Mouse (Mus musculus) midbrain, embryonic 15.5 days (tissue): ENCODE measurements around the gene Lrba. TPM values are rescaled to one million over a fixed set of nuclear protein-coding genes. Genes with fewer than 3 reads are reported as not detected.

Experiments used
- ATAC-seq: fragments of 200-750 bp; cut with Nextera tagmentation; replicated peaks from 2 replicates; pipeline ENCODE4 v1.8.0; 2017; ENCODE audit warnings: moderate TSS enrichment
- H3K27ac ChIP-seq: fragments of 300-500 bp; sonication (generic); 2 replicates; pipeline ENCODE4 v1.5.1; 2015; ENCODE audit warnings: mild to moderate bottlenecking, inconsistent platforms
- H3K27me3 ChIP-seq: fragments of 300-500 bp; sonication (generic); replicated peaks from 2 replicates; pipeline ENCODE4 v1.6.1; 2015; ENCODE audit warnings: inconsistent platforms
- H3K36me3 ChIP-seq: fragments of 300-500 bp; sonication (generic); replicated peaks from 2 replicates; pipeline ENCODE4 v1.6.1; 2015; ENCODE audit warnings: inconsistent platforms
- H3K4me1 ChIP-seq: fragments of 300-500 bp; sonication (generic); 2 replicates; pipeline ENCODE4 v1.6.1; 2015; ENCODE audit warnings: inconsistent platforms
- H3K4me2 ChIP-seq: fragments of 300-500 bp; sonication (generic); 2 replicates; pipeline ENCODE4 v1.6.1; 2015; ENCODE audit warnings: inconsistent platforms, mild to moderate bottlenecking, moderate library complexity
- H3K4me3 ChIP-seq: fragments of 300-500 bp; sonication (generic); 2 replicates; pipeline ENCODE4 v1.5.1; 2015; ENCODE audit warnings: mild to moderate bottlenecking, inconsistent platforms
- H3K9ac ChIP-seq: fragments of 300-500 bp; sonication (generic); 2 replicates; pipeline ENCODE4 v1.6.1; 2015; ENCODE audit warnings: mild to moderate bottlenecking, inconsistent platforms
- H3K9me3 ChIP-seq: fragments of 300-500 bp; sonication (generic); 2 replicates; pipeline ENCODE4 v1.6.1; 2016; ENCODE audit warnings: inconsistent platforms
- WGBS: fragments of 180-500 bp; shearing (Covaris S2); methylation state at CpG from one replicate; pipeline ENCODE4 v1.1.7; 2015; ENCODE audit warnings: mixed read lengths; 5-methylcytosine and 5-hydroxymethylcytosine counted together
- polyA plus RNA-seq: library from polyadenylated mRNA; unstranded; fragments of >200 nt; fragmentation: Nextera tagmentation; extraction: Ambion mirVana; gene quantifications from 2 replicates; pipeline ENCODE4 v1.2.1, GENCODE M21; 2015

The Lrba gene
- 3.7 and 5.1 TPM in 2 replicates for polyA plus RNA-seq

DNA sequence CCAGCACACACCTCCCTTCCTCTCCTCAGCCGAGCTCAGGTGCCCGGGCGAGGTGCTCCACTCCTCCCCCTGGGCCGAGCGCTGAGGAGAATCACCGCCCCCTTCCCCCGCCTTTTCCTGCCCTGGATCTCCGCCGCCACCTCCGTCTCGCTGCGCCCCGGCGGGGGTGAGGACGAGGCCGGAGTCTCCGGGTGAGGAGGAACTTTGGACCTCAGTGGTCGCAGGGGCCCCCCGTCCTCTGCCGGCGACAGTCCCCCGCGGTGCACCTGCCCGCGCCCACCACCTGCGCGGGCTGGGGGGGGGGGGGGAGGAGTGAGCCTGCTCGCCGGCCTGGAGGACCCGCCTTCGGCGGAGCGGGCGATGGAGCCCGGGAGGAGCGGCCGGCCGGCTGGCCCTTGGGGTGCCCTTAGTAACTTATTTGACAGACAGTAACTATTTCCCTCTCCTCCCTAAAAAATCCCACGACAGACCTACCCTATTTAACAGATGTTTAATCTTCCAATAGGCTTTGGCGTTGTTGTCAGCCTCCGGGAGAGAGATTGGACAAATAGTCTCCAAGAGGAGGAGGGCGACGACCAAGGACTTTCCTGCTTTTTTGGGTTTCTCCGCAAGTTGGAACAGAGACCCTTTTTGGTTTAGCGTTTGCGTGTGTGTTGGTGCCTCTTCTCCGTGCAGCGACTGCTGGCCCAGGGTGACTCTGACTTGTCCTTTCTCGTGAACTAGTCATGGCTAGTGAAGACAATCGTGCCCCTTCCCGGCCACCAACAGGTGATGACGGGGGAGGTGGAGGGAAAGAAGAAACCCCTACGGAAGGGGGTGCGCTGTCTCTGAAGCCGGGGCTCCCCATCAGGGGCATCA, at the start of gene Lrba:
Gene Lrba (plus strand): TSS at position 117 of the 858 bp plus-strand sequence.
- Histone ChIP-seq H3K27ac (peak within 1 kb of the TSS; percentile 89), H3K4me1 (peaks cover 15% of the 10 kb centered on the region), H3K9me3 (no peaks in the 10 kb centered on the region), H3K4me3 (peak within 1 kb of the TSS; percentile 95), H3K4me2 (peak within 1 kb of the TSS; percentile 96), H3K36me3 (no peaks in the 10 kb centered on the region), H3K9ac (peak within 1 kb of the TSS; percentile 90), H3K27me3 (no peaks in the 10 kb centered on the region)
- 1% methylated on average over 53 of the region's 55 CpGs for WGBS
- ATAC-seq, result peak; percentile 86

DNA sequence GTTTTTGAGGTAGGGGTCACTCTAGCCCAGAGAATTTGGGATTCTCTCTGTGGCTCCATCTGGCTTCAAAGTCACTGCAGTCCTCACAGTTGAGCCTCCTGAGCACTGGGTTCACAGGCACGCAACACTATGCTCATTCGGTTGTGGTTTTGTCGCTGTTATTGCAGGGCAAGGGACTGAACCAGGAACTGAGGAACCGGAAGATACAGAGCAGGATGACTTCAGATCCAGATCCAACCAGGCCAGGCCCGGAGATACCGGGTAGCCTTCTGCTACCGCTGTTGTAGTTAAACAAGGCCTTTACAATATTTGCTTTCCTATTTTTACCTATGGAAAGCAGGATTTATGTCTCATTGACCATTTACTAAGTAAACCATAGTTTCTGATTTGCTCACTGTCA, 44.8 kb upstream of the Lrba start:
- no peak for ATAC-seq
- 89% methylated on average over 7 of the region's 7 CpGs for WGBS

GRCm38 (mm10) chr3:86181107-86181506, 43.4 kb upstream of the Lrba start:
- no peaks in the 10 kb centered on the region for H3K4me1 ChIP-seq
- no peak overlapping the region for H3K4me2 ChIP-seq
- no peak overlapping the region for H3K4me3 ChIP-seq
- H3K36me3 ChIP-seq, result no peaks in the 10 kb centered on the region
- no peaks in the 10 kb centered on the region for H3K27me3 ChIP-seq
- WGBS, result 65% methylated on average over 5 of the region's 5 CpGs
- no peak overlapping the region for H3K27ac ChIP-seq
- no peak overlapping the region for H3K9ac ChIP-seq
- H3K9me3 ChIP-seq, result no peaks in the 10 kb centered on the region
- no peak for ATAC-seq

More for the DNA sequence above, 44.8 kb upstream of the Lrba start:
- H3K27me3 ChIP-seq, result no peaks in the 10 kb centered on the region
- no peaks in the 10 kb centered on the region for H3K4me1 ChIP-seq
- H3K4me2 ChIP-seq, result no peak overlapping the region
- no peak overlapping the region for H3K9ac ChIP-seq
- no peak overlapping the region for H3K27ac ChIP-seq
- H3K4me3 ChIP-seq, result no peak overlapping the region
- no peaks in the 10 kb centered on the region for H3K9me3 ChIP-seq
- H3K36me3 ChIP-seq, result no peaks in the 10 kb centered on the region

DNA sequence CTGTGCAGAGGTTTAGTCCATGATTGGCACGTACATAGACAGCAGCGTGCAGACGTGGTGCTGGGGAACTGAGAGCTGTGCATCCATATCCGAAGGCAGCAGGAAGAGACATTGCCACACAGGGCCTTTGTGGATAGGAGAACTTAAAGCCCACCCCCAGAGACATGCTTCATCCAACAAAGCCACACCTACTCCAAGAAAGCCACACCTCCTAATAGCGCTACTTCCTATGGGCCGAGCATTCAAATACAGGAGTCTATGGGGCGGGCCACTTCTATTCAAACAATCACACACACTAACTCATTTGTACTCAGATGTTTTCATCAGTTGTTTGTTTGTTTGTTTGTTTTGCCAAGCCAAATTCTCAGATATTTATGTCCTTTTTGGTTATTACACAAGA, 39.9 kb upstream of the Lrba start:
- Histone ChIP-seq H3K27me3 (no peaks in the 10 kb centered on the region), H3K9ac (no peak overlapping the region), H3K4me1 (no peaks in the 10 kb centered on the region), H3K4me3 (no peak overlapping the region), H3K9me3 (no peaks in the 10 kb centered on the region), H3K27ac (no peak overlapping the region), H3K4me2 (no peak overlapping the region), H3K36me3 (no peaks in the 10 kb centered on the region)
- WGBS, result 90% methylated on average over 7 of the region's 7 CpGs
- ATAC-seq, result no peak

- Histone ChIP-seq H3K4me1 (no peaks in the 10 kb centered on the region), H3K9me3 (no peaks in the 10 kb centered on the region), H3K27me3 (no peaks in the 10 kb centered on the region), H3K4me3 (no peak overlapping the region), H3K36me3 (no peaks in the 10 kb centered on the region), H3K27ac (no peak overlapping the region), H3K9ac (no peak overlapping the region), H3K4me2 (no peak overlapping the region)
- WGBS, result 73% methylated on average over 5 of the region's 5 CpGs
- ATAC-seq, result no peak
Observed at GRCm38 (mm10) chr3:86187736-86188389, 36.6 kb upstream of the Lrba start.

- Histone ChIP-seq H3K4me2 (peak overlapping the region; percentile 22), H3K9ac (no peak overlapping the region), H3K9me3 (no peaks in the 10 kb centered on the region), H3K27ac (no peak overlapping the region), H3K4me3 (no peak overlapping the region), H3K36me3 (no peaks in the 10 kb centered on the region), H3K4me1 (peaks cover 4% of the 10 kb centered on the region; the same call in 1 of the 2 replicates), H3K27me3 (no peaks in the 10 kb centered on the region)
- no peak for ATAC-seq
- 46% methylated on average over 15 of the region's 15 CpGs for WGBS
Observed at GRCm38 (mm10) chr3:86195981-86196380, 28.5 kb upstream of the Lrba start.

DNA sequence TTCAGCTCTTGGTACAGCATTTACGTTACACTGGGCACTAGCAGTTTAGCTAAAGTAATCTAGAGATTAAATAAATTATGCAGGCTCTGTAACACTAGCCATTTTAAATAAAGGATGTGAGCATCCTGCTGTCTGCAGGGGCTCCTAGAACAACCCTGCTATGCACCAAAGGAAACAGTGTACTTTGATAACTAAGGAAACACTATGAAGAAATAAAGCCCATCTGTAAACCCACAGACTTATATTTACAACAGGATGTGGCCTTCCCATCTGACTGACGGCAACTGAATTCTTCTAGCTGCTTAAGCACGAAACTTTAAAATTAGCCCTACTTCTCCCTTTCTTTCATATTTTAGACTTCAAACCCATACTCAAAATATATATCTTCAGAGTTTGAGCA, 28.0 kb upstream of the Lrba start:
- 68% methylated on average over 3 of the region's 3 CpGs for WGBS
- no peak for ATAC-seq
- H3K9ac ChIP-seq, result no peak overlapping the region
- no peak overlapping the region for H3K27ac ChIP-seq
- no peaks in the 10 kb centered on the region for H3K36me3 ChIP-seq
- no peaks in the 10 kb centered on the region for H3K9me3 ChIP-seq
- no peak overlapping the region for H3K4me2 ChIP-seq
- H3K4me3 ChIP-seq, result no peak overlapping the region
- peaks cover 4% of the 10 kb centered on the region; the same call in 1 of the 2 replicates for H3K4me1 ChIP-seq
- H3K27me3 ChIP-seq, result no peaks in the 10 kb centered on the region

GRCm38 (mm10) chr3:86201645-86202175, 22.8 kb upstream of the Lrba start:
- WGBS, result 92% methylated on average over 1 of the region's 1 CpGs
- no peak for ATAC-seq

DNA sequence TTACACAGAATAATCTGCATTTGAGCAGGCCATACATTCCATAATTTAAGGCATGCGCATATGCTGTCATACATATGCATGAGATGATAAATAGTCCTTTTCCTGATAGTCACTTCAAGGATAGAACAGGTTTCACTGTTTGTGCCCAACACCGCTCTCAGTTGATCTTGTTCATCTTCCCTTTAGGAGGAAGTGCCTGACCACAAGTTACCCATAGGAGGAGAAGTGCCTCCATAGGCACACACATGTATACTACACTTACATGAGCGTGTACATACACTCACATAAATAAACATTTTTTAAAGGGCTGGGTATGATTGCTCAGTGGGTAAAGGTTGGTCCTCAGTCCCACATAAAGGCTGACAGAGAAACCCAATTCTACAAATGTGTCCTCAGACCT, 22.0 kb upstream of the Lrba start:
- H3K36me3 ChIP-seq, result no peaks in the 10 kb centered on the region
- H3K27me3 ChIP-seq, result no peaks in the 10 kb centered on the region
- H3K4me2 ChIP-seq, result no peak overlapping the region
- WGBS, result 83% methylated on average over 3 of the region's 3 CpGs
- ATAC-seq, result no peak
- no peak overlapping the region for H3K9ac ChIP-seq
- H3K27ac ChIP-seq, result no peak overlapping the region
- H3K9me3 ChIP-seq, result no peaks in the 10 kb centered on the region
- no peaks in the 10 kb centered on the region for H3K4me1 ChIP-seq
- no peak overlapping the region for H3K4me3 ChIP-seq

More at GRCm38 (mm10) chr3:86201645-86202175, 22.8 kb upstream of the Lrba start:
- H3K27me3 ChIP-seq, result no peaks in the 10 kb centered on the region
- no peak overlapping the region for H3K4me3 ChIP-seq
- H3K4me1 ChIP-seq, result no peaks in the 10 kb centered on the region
- H3K36me3 ChIP-seq, result no peaks in the 10 kb centered on the region
- no peaks in the 10 kb centered on the region for H3K9me3 ChIP-seq
- H3K9ac ChIP-seq, result no peak overlapping the region
- H3K27ac ChIP-seq, result no peak overlapping the region
- H3K4me2 ChIP-seq, result no peak overlapping the region

DNA sequence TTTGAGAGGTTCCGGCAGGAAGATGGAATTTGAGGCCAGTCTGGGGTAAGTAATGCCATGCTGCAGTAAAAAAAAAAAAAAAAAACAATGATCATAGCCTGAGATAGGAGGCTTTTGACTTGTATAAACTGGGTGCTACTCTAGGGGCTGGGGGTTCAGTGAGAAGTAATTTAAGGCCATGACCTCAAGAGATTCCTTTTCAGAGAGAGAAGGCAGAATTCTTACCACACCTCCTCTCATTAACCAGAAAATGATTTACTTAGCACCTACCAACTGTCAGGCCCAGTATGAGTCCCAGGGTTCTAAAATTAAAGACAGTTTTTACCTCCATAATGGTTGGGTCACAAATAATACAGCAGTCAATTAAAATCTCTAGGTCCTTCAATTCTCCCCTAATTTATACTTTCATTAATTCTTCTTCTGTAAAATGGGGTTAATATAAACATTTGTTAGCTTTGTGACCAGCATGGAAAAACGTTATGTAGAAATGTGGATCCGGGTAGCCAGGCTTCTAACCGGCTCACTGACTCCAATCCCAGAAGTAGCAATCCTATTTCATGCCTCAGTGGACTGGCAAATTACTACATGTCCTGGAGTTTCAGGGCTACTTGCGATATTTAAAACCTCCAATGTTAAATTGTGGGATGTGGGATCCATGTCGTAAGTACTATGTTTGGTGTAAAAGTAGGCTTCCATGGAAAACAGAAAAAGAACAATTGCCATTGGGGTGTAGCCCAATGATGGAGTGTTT, 19.7 kb upstream of the Lrba start:
- WGBS, result 31% methylated on average over 6 of the region's 6 CpGs
- no peak overlapping the region for H3K9ac ChIP-seq
- ATAC-seq, result no peak
- H3K27me3 ChIP-seq, result no peaks in the 10 kb centered on the region
- H3K27ac ChIP-seq, result no peak overlapping the region
- H3K4me1 ChIP-seq, result no peaks in the 10 kb centered on the region
- no peaks in the 10 kb centered on the region for H3K36me3 ChIP-seq
- H3K9me3 ChIP-seq, result no peaks in the 10 kb centered on the region
- H3K4me2 ChIP-seq, result no peak overlapping the region
- H3K4me3 ChIP-seq, result no peak overlapping the region

- Histone ChIP-seq H3K4me1 (no peaks in the 10 kb centered on the region), H3K27ac (no peak overlapping the region), H3K36me3 (no peaks in the 10 kb centered on the region), H3K4me3 (no peak overlapping the region), H3K4me2 (no peak overlapping the region), H3K9ac (no peak overlapping the region), H3K9me3 (no peaks in the 10 kb centered on the region), H3K27me3 (no peaks in the 10 kb centered on the region)
- no peak for ATAC-seq
- 93% methylated on average over 2 of the region's 2 CpGs for WGBS
Observed at GRCm38 (mm10) chr3:86206556-86206955, 17.9 kb upstream of the Lrba start.
